Mouse (Mus musculus) olfactory bulb, adult 2 months (tissue): Measurements from ENCODE around the gene Tex14.

Experiments used
- CTCF ChIP-seq: fragments of 200-500 bp; IDR thresholded peaks from 2 replicates; pipeline ENCODE4 v1.5.1; 2012; ENCODE audit warnings: low read depth, mild to moderate bottlenecking, low read length, moderate library complexity; ENCODE audit not compliant: insufficient read depth
- POLR2A ChIP-seq: fragments of 200-500 bp; IDR thresholded peaks from 2 replicates; pipeline ENCODE4 v1.6.1; 2012; ENCODE audit warnings: mild to moderate bottlenecking, low read depth, low read length, moderate library complexity; ENCODE audit not compliant: insufficient read depth

DNA sequence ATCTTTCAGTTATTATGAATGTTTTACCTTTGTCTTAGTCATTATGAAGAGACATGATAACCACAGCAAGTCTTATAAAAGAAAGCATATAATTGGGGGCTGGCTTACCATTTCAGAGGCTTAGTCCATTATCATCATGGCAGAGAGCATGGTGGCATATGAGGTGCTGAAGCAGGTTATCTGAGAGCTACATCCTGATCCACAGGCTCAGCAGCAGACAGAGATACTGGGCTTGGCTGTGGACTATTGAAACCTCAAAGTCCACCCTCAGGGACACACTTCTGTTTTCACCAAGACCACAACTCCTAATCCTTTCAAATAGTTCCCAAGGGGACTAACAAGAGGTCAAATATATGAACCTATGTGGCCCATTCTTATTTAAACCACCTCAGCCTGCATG, 119.1 kb downstream of the Tex14 start:
- TF ChIP-seq CTCF (no peak), POLR2A (no peak)
